Mouse (Mus musculus) brain, embryonic 14.5 days (tissue): ENCODE measurements around the gene Crx. TPM values are rescaled to one million over a fixed set of nuclear protein-coding genes. Genes with fewer than 3 reads are reported as not detected.

Experiments
- DNase-seq: peaks from one replicate; pipeline ENCODE4 v3.0.0-alpha.2; 2011; ENCODE audit warnings: low read depth
- CTCF ChIP-seq: fragments of 200-500 bp; IDR thresholded peaks from 2 replicates; pipeline ENCODE4 v1.5.1; 2012; ENCODE audit warnings: inconsistent platforms, mild to moderate bottlenecking, moderate library complexity, borderline replicate concordance; ENCODE audit not compliant: insufficient read depth, insufficient read length; ENCODE audit errors: extremely low read depth
- POLR2A ChIP-seq: fragments of 200-500 bp; IDR thresholded peaks from 2 replicates; pipeline ENCODE4 v1.6.1; 2012; ENCODE audit warnings: mild to moderate bottlenecking, inconsistent platforms, borderline replicate concordance; ENCODE audit not compliant: poor library complexity, insufficient read depth, insufficient read length, severe bottlenecking; ENCODE audit errors: extremely low read depth
- polyA plus RNA-seq: library from polyadenylated mRNA; depleted of rRNA; stranded (reverse); fragments of >200 nt; gene quantifications from 2 replicates; pipeline ENCODE4 v1.2.3, GENCODE M21; 2012; rRNA removed

Gene Crx
- polyA plus RNA-seq, 1 experiment = 0.18 TPM

- no peak for DNase-seq
- no peak for TF ChIP-seq CTCF
- no peak for TF ChIP-seq POLR2A
These were observed 40.2 kb downstream of the Crx start, which contains the start of gene Obox6 for GRCm38 (mm10) chr7:15839578-15839977. Gene Obox6 (minus strand): TSS chr7:15839678.

Other genes with a start within 250 kb of the Crx start
- gene Obox3, start 240.1 kb downstream of the Crx start, polyA plus RNA-seq = not detected in 2 replicates
- not detected in 2 replicates for gene Obox5, start 129.8 kb downstream of the Crx start, polyA plus RNA-seq
- gene Obox6, start 40.3 kb downstream of the Crx start, polyA plus RNA-seq = not detected in 2 replicates
- 0.03 and 0.10 TPM in 2 replicates for gene Crxos, start 2.6 kb upstream of the Crx start, polyA plus RNA-seq
- 874 and 948 TPM in 2 replicates for gene Selenow, start 42.4 kb upstream of the Crx start, polyA plus RNA-seq
- gene Nop53, start 66.1 kb upstream of the Crx start, polyA plus RNA-seq = 134 and 141 TPM in 2 replicates
- gene Ehd2, start 87.6 kb upstream of the Crx start, polyA plus RNA-seq = 6.5 and 9.7 TPM in 2 replicates
- gene Bicra, start 168.0 kb upstream of the Crx start, polyA plus RNA-seq = 12.8 and 28.5 TPM in 2 replicates
- gene Zfp541, start 181.8 kb upstream of the Crx start, polyA plus RNA-seq = 0.09 and 0.18 TPM in 2 replicates
- gene Napa, start 218.5 kb upstream of the Crx start, polyA plus RNA-seq = 192 and 199 TPM in 2 replicates
- 46.0 and 47.2 TPM in 2 replicates for gene Kptn, start 239.9 kb upstream of the Crx start, polyA plus RNA-seq
- 25.7 and 34.0 TPM in 2 replicates for gene Slc8a2, start 249.9 kb upstream of the Crx start, polyA plus RNA-seq